21 mouse cellular contexts compared by ENCODE assay signal in the genomic region with DNA sequence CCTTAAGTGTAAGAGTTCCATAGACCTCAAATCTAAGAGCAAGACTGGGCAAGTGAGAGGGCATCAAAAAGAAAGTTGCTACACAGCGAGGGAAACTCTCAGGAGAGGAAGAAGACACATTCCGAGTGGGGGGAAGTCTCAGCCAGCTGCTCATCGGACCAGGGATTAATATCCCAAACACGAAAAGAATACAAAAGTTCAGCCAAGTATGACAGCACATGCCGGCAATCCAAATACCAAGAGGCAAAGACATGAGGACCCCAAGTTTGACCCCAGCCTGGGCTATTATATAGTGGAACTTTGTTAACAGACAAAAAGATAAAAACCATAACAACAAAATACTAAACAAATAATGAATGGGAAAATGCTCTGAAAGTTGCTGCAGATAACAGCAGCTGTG. TPM values are rescaled to one million over a fixed set of nuclear protein-coding genes. Genes with fewer than 3 reads are reported as not detected.
A peak's percentile ranks its signal among the peaks of the same experiment; 100 is the strongest.
DNase-seq lines count a peak whose midpoint lies in the region; ATAC-seq and TF ChIP-seq lines count a peak whose summit lies in the region.
"Had no signal": no experiment of that assay in that cellular context is flagged by ENCODE, and none has a peak within 500 bp of the region (broad histone marks: within the 10 kb centered on the region; RNA-seq: fewer than 3 reads in every experiment).

No protein-coding gene starts in this region.

- 57% methylated on average over 5 of the region's 5 CpGs for WGBS in heart, postnatal 0 days
- 75% methylated on average over 5 of the region's 5 CpGs for WGBS in heart, embryonic 10.5 days
- 44% methylated on average over 5 of the region's 5 CpGs for WGBS in kidney, embryonic 16.5 days

- H3K27ac ChIP-seq in heart, postnatal 0 days (ENCODE audit: low read depth): no peak overlapping the region
- H3K27ac ChIP-seq in heart, embryonic 10.5 days: no peak overlapping the region
- H3K27ac ChIP-seq in kidney, embryonic 16.5 days (ENCODE audit: low read length): no peak overlapping the region
- H3K27ac ChIP-seq: embryonic facial prominence, embryonic 12.5 days; hindbrain, embryonic 13.5 days; limb, embryonic 13.5 days; liver, embryonic 15.5 days; midbrain, embryonic 15.5 days; neural tube, embryonic 12.5 days had no signal

- no peak for TF ChIP-seq EP300 in heart, postnatal 0 days (IDR thresholded peaks at IDR 0.05; ENCODE audit: low read depth)

- H3K4me3 ChIP-seq in heart, postnatal 0 days (ENCODE audit: low read depth, low read length): no peak overlapping the region
- no peak overlapping the region for H3K4me3 ChIP-seq in heart, embryonic 10.5 days
- H3K4me3 ChIP-seq in kidney, embryonic 16.5 days (ENCODE audit: low read length): no peak overlapping the region
- H3K4me3 ChIP-seq: embryonic facial prominence, embryonic 12.5 days; hindbrain, embryonic 13.5 days; limb, embryonic 13.5 days; liver, embryonic 15.5 days; midbrain, embryonic 15.5 days; neural tube, embryonic 12.5 days had no signal

- DNase-seq in gastrocnemius, adult 18-20 months (ENCODE audit: low spot score): peak; percentile 30
- no peak for DNase-seq in gastrocnemius, postnatal 36 days
- peak; percentile 29 for DNase-seq in heart, postnatal 0 days (ENCODE audit: low spot score)
- no peak for DNase-seq in heart, embryonic 10.5 days (ENCODE audit: low spot score)
- DNase-seq in kidney, postnatal 36 days: peak; percentile 21 to 63
- DNase-seq in lung, postnatal 36 days: peak; percentile 42
- DNase-seq in lung, postnatal 25 days (ENCODE audit: low spot score): no peak
- DNase-seq: adrenal gland, postnatal 14 days; cerebellum, adult 2 months; cerebellum, postnatal 25 days; forebrain, postnatal 0 days; layer of hippocampus, adult 9-11 months; right cerebral cortex, postnatal 14 days had no signal

- no peak overlapping the region for H3K9ac ChIP-seq in heart, postnatal 0 days (replicated peaks; ENCODE audit: low read depth, low read length)
- H3K9ac ChIP-seq in kidney, embryonic 16.5 days (replicated peaks; ENCODE audit: low read length): no peak overlapping the region
- H3K9ac ChIP-seq: embryonic facial prominence, embryonic 12.5 days; forebrain, postnatal 0 days; hindbrain, embryonic 13.5 days; limb, embryonic 13.5 days; liver, embryonic 15.5 days; midbrain, embryonic 15.5 days; neural tube, embryonic 12.5 days had no signal

- ATAC-seq in heart, postnatal 0 days (ENCODE audit: insufficient read depth, low read depth): no peak; the same call in 1 of the 2 replicates
- ATAC-seq in kidney, embryonic 16.5 days (ENCODE audit: low FRiP score, low TSS enrichment): no peak
- ATAC-seq: forebrain, postnatal 0 days; midbrain, embryonic 15.5 days had no signal

- no peak for TF ChIP-seq CTCF in heart, postnatal 0 days (IDR thresholded peaks at IDR 0.05; ENCODE audit: low read depth)

- H3K9me3 ChIP-seq in heart, postnatal 0 days (replicated peaks; ENCODE audit: control insufficient read depth, low read length): no peaks in the 10 kb centered on the region
- no peaks in the 10 kb centered on the region for H3K9me3 ChIP-seq in heart, embryonic 10.5 days
- H3K9me3 ChIP-seq in kidney, embryonic 16.5 days (ENCODE audit: low read length): no peaks in the 10 kb centered on the region
- H3K9me3 ChIP-seq: embryonic facial prominence, embryonic 12.5 days; hindbrain, embryonic 13.5 days; limb, embryonic 13.5 days; liver, embryonic 15.5 days; midbrain, embryonic 15.5 days; neural tube, embryonic 12.5 days had no signal

- no peaks in the 10 kb centered on the region for H3K4me1 ChIP-seq in heart, postnatal 0 days (ENCODE audit: control insufficient read depth, insufficient read depth)
- no peaks in the 10 kb centered on the region for H3K4me1 ChIP-seq in heart, embryonic 10.5 days
- H3K4me1 ChIP-seq in kidney, embryonic 16.5 days (ENCODE audit: insufficient read depth, low read length): no peaks in the 10 kb centered on the region
- H3K4me1 ChIP-seq: embryonic facial prominence, embryonic 12.5 days; hindbrain, embryonic 13.5 days; limb, embryonic 13.5 days; midbrain, embryonic 15.5 days; neural tube, embryonic 12.5 days had no signal

- intact Hi-C loops in gastrocnemius, postnatal 36 days (cut with DNase I): no loop called here

- H3K4me2 ChIP-seq in heart, postnatal 0 days (ENCODE audit: low read depth, low read length): no peak overlapping the region
- no peak overlapping the region for H3K4me2 ChIP-seq in kidney, embryonic 16.5 days (replicated peaks; ENCODE audit: low read depth, low read length)
- H3K4me2 ChIP-seq: embryonic facial prominence, embryonic 12.5 days; hindbrain, embryonic 13.5 days; limb, embryonic 13.5 days; liver, embryonic 15.5 days; midbrain, embryonic 15.5 days; neural tube, embryonic 12.5 days had no signal

- no peaks in the 10 kb centered on the region for H3K27me3 ChIP-seq in heart, postnatal 0 days (ENCODE audit: control insufficient read depth, insufficient read depth, low read length)
- H3K27me3 ChIP-seq in heart, embryonic 10.5 days (ENCODE audit: insufficient read depth, poor library complexity, severe bottlenecking): peaks cover 12% of the 10 kb centered on the region; the same call in 1 of the 2 replicates
- no peaks in the 10 kb centered on the region for H3K27me3 ChIP-seq in kidney, embryonic 16.5 days (ENCODE audit: insufficient read depth, low read length)
- H3K27me3 ChIP-seq: embryonic facial prominence, embryonic 12.5 days; liver, embryonic 15.5 days; midbrain, embryonic 15.5 days; neural tube, embryonic 12.5 days had no signal

- H3K36me3 ChIP-seq in heart, postnatal 0 days (replicated peaks; ENCODE audit: control insufficient read depth, insufficient read depth, low read length): no peaks in the 10 kb centered on the region
- H3K36me3 ChIP-seq in heart, embryonic 10.5 days: no peaks in the 10 kb centered on the region
- H3K36me3 ChIP-seq in kidney, embryonic 16.5 days (ENCODE audit: insufficient read depth, low read length): no peaks in the 10 kb centered on the region
- H3K36me3 ChIP-seq: embryonic facial prominence, embryonic 12.5 days; hindbrain, embryonic 13.5 days; limb, embryonic 13.5 days; liver, embryonic 15.5 days; midbrain, embryonic 15.5 days; neural tube, embryonic 12.5 days had no signal

RNA-seq across cellular contexts. Expression of gene Gstm4, which starts 11.5 kb away (rescaled TPM):
- 10 to 100 TPM; 11.8 to 15.8 TPM for total RNA-seq in gastrocnemius, adult 18-20 months (2021)
- total RNA-seq in gastrocnemius, postnatal 36 days (2021): 10 to 100 TPM; 11.3 to 13.5 TPM
- 3.6 and 10.9 TPM in 2 replicates for total RNA-seq in heart, postnatal 0 days (2014; rRNA removed; ENCODE audit: low replicate concordance)
- polyA plus RNA-seq in heart, postnatal 0 days (2015; fragmentation: Nextera tagmentation; extraction: Ambion mirVana): 17.6 and 17.9 TPM in 2 replicates
- polyA plus RNA-seq in heart, embryonic 10.5 days (2016; fragmentation: Nextera tagmentation; extraction: Ambion mirVana): 16.9 and 21.1 TPM in 2 replicates
- polyA plus RNA-seq in kidney, embryonic 16.5 days (2015; fragmentation: Nextera tagmentation; extraction: Ambion mirVana): 19.8 and 20.4 TPM in 2 replicates

RNA-seq across cellular contexts. Expression of gene Gstm1, which starts 15.4 kb away (rescaled TPM):
- 100 to 1,000 TPM; 201 to 229 TPM for total RNA-seq in gastrocnemius, adult 18-20 months (2021)
- 100 to 1,000 TPM; 138 to 202 TPM for total RNA-seq in gastrocnemius, postnatal 36 days (2021)
- 99.4 and 111 TPM in 2 replicates for total RNA-seq in heart, postnatal 0 days (2014; rRNA removed; ENCODE audit: low replicate concordance)
- polyA plus RNA-seq in heart, postnatal 0 days (2015; fragmentation: Nextera tagmentation; extraction: Ambion mirVana): 132 and 136 TPM in 2 replicates
- polyA plus RNA-seq in heart, embryonic 10.5 days (2016; fragmentation: Nextera tagmentation; extraction: Ambion mirVana): 30.1 and 62.2 TPM in 2 replicates
- polyA plus RNA-seq in kidney, embryonic 16.5 days (2015; fragmentation: Nextera tagmentation; extraction: Ambion mirVana): 109 and 124 TPM in 2 replicates

RNA-seq across cellular contexts. Expression of gene Gstm2, which starts 46.9 kb away (rescaled TPM):
- total RNA-seq in gastrocnemius, adult 18-20 months (2021): 100 to 1,000 TPM in 1 of 2 experiments, 10 to 100 TPM in 1; 95.2 to 129 TPM
- 100 to 1,000 TPM in 1 of 2 experiments, 10 to 100 TPM in 1; 51.9 to 103 TPM for total RNA-seq in gastrocnemius, postnatal 36 days (2021)
- 69.6 and 95.4 TPM in 2 replicates for total RNA-seq in heart, postnatal 0 days (2014; rRNA removed; ENCODE audit: low replicate concordance)
- polyA plus RNA-seq in heart, postnatal 0 days (2015; fragmentation: Nextera tagmentation; extraction: Ambion mirVana): 94.2 and 97.9 TPM in 2 replicates
- 46.9 and 47.2 TPM in 2 replicates for polyA plus RNA-seq in heart, embryonic 10.5 days (2016; fragmentation: Nextera tagmentation; extraction: Ambion mirVana)
- 115 and 132 TPM in 2 replicates for polyA plus RNA-seq in kidney, embryonic 16.5 days (2015; fragmentation: Nextera tagmentation; extraction: Ambion mirVana)

RNA-seq across cellular contexts. Expression of gene Ampd2, which starts 53.3 kb away (rescaled TPM):
- 1 to 10 TPM; 3.6 TPM for total RNA-seq in gastrocnemius, adult 18-20 months (2021)
- total RNA-seq in gastrocnemius, postnatal 36 days (2021): 1 to 10 TPM; 3.8 TPM
- 17.3 and 77.9 TPM in 2 replicates for total RNA-seq in heart, postnatal 0 days (2014; rRNA removed; ENCODE audit: low replicate concordance)
- 12.7 and 12.8 TPM in 2 replicates for polyA plus RNA-seq in heart, postnatal 0 days (2015; fragmentation: Nextera tagmentation; extraction: Ambion mirVana)
- 57.5 and 62.8 TPM in 2 replicates for polyA plus RNA-seq in heart, embryonic 10.5 days (2016; fragmentation: Nextera tagmentation; extraction: Ambion mirVana)
- polyA plus RNA-seq in kidney, embryonic 16.5 days (2015; fragmentation: Nextera tagmentation; extraction: Ambion mirVana): 69.7 and 69.8 TPM in 2 replicates

RNA-seq across cellular contexts. Expression of gene Gnat2, which starts 59.4 kb away (rescaled TPM):
- under 1 TPM; 0.45 to 0.94 TPM for total RNA-seq in gastrocnemius, adult 18-20 months (2021)
- total RNA-seq in gastrocnemius, postnatal 36 days (2021): under 1 TPM; 0.25 to 0.28 TPM
- total RNA-seq in heart, postnatal 0 days (2014; rRNA removed; ENCODE audit: low replicate concordance): 0.19 TPM in 1 of 2 replicates, not detected in the other
- 0.45 and 1.1 TPM in 2 replicates for polyA plus RNA-seq in heart, postnatal 0 days (2015; fragmentation: Nextera tagmentation; extraction: Ambion mirVana)
- polyA plus RNA-seq in heart, embryonic 10.5 days (2016; fragmentation: Nextera tagmentation; extraction: Ambion mirVana): 1.1 and 1.9 TPM in 2 replicates
- polyA plus RNA-seq in kidney, embryonic 16.5 days (2015; fragmentation: Nextera tagmentation; extraction: Ambion mirVana): 0.84 and 1.9 TPM in 2 replicates
- total RNA-seq: left cerebral cortex, postnatal 25 days had no signal

Comparison
In these comparisons a context has a peak if more than half of its experiments do, and no peak if none do; other contexts are left out.
1. DNase-seq: peak in gastrocnemius, adult 18-20 months (single experiment), heart, postnatal 0 days (single experiment), kidney, postnatal 36 days (2 of 2) and lung, postnatal 36 days (single experiment); none in gastrocnemius, postnatal 36 days (0 of 2), heart, embryonic 10.5 days (single experiment) and lung, postnatal 25 days (single experiment).